Mouse (Mus musculus) liver, embryonic 15.5 days (tissue): ENCODE results near the gene Vmn1r231. TPM values are rescaled to one million over a fixed set of nuclear protein-coding genes. Genes with fewer than 3 reads are reported as not detected.
A peak's percentile ranks its signal among the peaks of the same experiment; 100 is the strongest.

ENCODE experiments used
- ATAC-seq: fragments of 200-750 bp; cut with Nextera tagmentation; 2 replicates; pipeline ENCODE4 v1.8.0; 2017; ENCODE audit warnings: moderate number of reproducible peaks, mild to moderate bottlenecking, moderate library complexity; ENCODE audit not compliant: insufficient read depth
- H3K27ac ChIP-seq: fragments of 300-500 bp; sonication (generic); replicated peaks from 2 replicates; pipeline ENCODE4 v1.5.1; 2015; ENCODE audit warnings: mild to moderate bottlenecking, inconsistent platforms
- H3K27me3 ChIP-seq: fragments of 300-500 bp; sonication (generic); 2 replicates; pipeline ENCODE4 v1.6.1; 2015; ENCODE audit warnings: mild to moderate bottlenecking, inconsistent platforms
- H3K36me3 ChIP-seq: fragments of 300-500 bp; sonication (generic); replicated peaks from 2 replicates; pipeline ENCODE4 v1.6.1; 2015; ENCODE audit warnings: moderate library complexity, mild to moderate bottlenecking, inconsistent platforms
- H3K4me1 ChIP-seq: fragments of 300-500 bp; sonication (generic); replicated peaks from 2 replicates; pipeline ENCODE4 v1.6.1; 2015; ENCODE audit warnings: inconsistent platforms
- H3K4me2 ChIP-seq: fragments of 300-500 bp; sonication (generic); 2 replicates; pipeline ENCODE4 v1.6.1; 2015; ENCODE audit warnings: moderate library complexity, mild to moderate bottlenecking, inconsistent platforms
- H3K4me3 ChIP-seq: fragments of 300-500 bp; sonication (generic); replicated peaks from 2 replicates; pipeline ENCODE4 v1.5.1; 2015; ENCODE audit warnings: mild to moderate bottlenecking, inconsistent platforms
- H3K9ac ChIP-seq: fragments of 300-500 bp; sonication (generic); 2 replicates; pipeline ENCODE4 v1.6.1; 2015; ENCODE audit warnings: moderate library complexity, mild to moderate bottlenecking, inconsistent platforms
- H3K9me3 ChIP-seq: fragments of 300-500 bp; sonication (generic); replicated peaks from 2 replicates; pipeline ENCODE4 v1.6.1; 2016; ENCODE audit warnings: inconsistent platforms
- WGBS: fragments of 180-500 bp; shearing (Covaris S2); methylation state at CpG from one replicate; pipeline ENCODE4 v1.1.7; 2015; ENCODE audit warnings: mixed read lengths; ENCODE audit not compliant: insufficient replicate concordance; 5-methylcytosine and 5-hydroxymethylcytosine counted together
- polyA plus RNA-seq: library from polyadenylated mRNA; unstranded; fragments of >200 nt; fragmentation: Nextera tagmentation; extraction: Ambion mirVana; gene quantifications from 2 replicates; pipeline ENCODE4 v1.2.1, GENCODE M21; 2015

Gene Vmn1r231
- not detected in 2 replicates for polyA plus RNA-seq

GRCm38 (mm10) chr17:20904991-20905390 lies at the start of gene Vmn1r231:
Gene Vmn1r231, minus strand, starts transcription at chr17:20905091.
- no peaks in the 10 kb centered on the region for H3K9me3 ChIP-seq
- H3K4me1 ChIP-seq: no peaks in the 10 kb centered on the region
- no peak within 1 kb of the TSS for H3K4me2 ChIP-seq
- no peak for ATAC-seq
- H3K4me3 ChIP-seq: no peak within 1 kb of the TSS
- no peak within 1 kb of the TSS for H3K9ac ChIP-seq
- 38% methylated on average over 2 of the region's 2 CpGs for WGBS
- no peaks in the 10 kb centered on the region for H3K27me3 ChIP-seq
- H3K27ac ChIP-seq: no peak within 1 kb of the TSS
- no peaks in the 10 kb centered on the region for H3K36me3 ChIP-seq

- H3K9ac ChIP-seq: peak overlapping the region; percentile 79; the same call in 1 of the 2 replicates
- no peaks in the 10 kb centered on the region for H3K9me3 ChIP-seq
- no peak for ATAC-seq
- H3K27me3 ChIP-seq: no peaks in the 10 kb centered on the region
- H3K4me3 ChIP-seq: peak overlapping the region; percentile 91
- peaks cover 4% of the 10 kb centered on the region; the same call in 1 of the 2 replicates for H3K36me3 ChIP-seq
- no peak overlapping the region for H3K27ac ChIP-seq
- peak overlapping the region; percentile 81 for H3K4me2 ChIP-seq
- peaks cover 29% of the 10 kb centered on the region for H3K4me1 ChIP-seq
These were observed 41.7 kb upstream of the Vmn1r231 start for GRCm38 (mm10) chr17:20946636-20947035.

GRCm38 (mm10) chr17:20946026-20946565 lies 41.2 kb upstream of the Vmn1r231 start:
- ATAC-seq: no peak
- H3K4me1 ChIP-seq: peaks cover 29% of the 10 kb centered on the region
- no peaks in the 10 kb centered on the region for H3K36me3 ChIP-seq
- H3K9me3 ChIP-seq: no peaks in the 10 kb centered on the region
- under 1% methylated on average over 13 of the region's 13 CpGs for WGBS
- peak overlapping the region; percentile 81 for H3K4me2 ChIP-seq
- peak overlapping the region; percentile 91 for H3K4me3 ChIP-seq
- no peaks in the 10 kb centered on the region for H3K27me3 ChIP-seq
- H3K27ac ChIP-seq: peak overlapping the region; percentile 94
- H3K9ac ChIP-seq: peak overlapping the region; percentile 79

DNA sequence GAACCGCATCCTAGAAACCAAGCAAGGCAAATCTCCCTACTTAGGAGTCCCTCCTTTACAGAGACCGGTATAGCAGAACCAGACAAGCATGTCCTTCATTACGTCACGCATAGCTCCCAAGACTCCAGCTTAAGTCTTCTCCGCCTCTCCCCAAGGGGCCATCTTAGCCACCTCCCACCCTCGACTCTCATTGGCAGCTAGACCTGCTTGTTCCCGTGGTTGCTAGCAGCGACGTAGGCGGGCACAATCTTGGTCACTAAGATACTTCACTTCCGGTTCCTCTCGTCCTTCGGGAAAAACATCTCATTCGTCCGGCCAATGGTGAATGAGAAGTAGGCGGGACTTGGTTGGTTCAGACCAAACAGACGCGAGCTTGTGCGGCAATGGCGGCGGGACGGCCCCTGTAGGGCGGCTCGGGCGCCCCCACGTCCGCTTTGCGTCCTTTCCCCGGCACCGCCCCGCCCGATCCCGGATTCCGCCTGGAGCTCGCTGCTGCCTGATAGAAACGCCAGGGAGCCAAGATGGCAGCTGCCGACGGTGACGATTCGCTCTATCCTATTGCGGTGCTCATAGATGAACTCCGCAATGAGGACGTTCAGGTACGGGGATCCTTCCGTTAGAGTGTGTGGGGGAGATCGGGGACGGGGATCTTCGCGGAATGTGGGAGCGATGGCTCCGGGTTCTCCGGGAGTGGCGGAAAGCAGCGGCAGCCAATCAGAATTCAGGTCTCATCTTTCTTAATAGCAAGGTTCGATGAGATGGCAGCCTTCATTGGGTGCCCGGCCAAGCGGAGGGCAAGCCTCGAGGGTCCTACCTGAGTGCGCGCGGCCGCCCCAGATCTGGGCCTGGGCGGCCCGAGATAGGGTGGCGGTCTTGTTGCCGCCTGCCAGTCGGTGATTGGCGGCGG lies 40.3 kb upstream of the Vmn1r231 start, which contains the start of gene Ppp2r1a:
Gene Ppp2r1a (plus strand): TSS at position 327 of the 907 bp plus-strand sequence.
- under 1% methylated on average over 69 of the region's 69 CpGs for WGBS
- H3K4me3 ChIP-seq: peak within 1 kb of the TSS; percentile 91
- peak within 1 kb of the TSS; percentile 79 for H3K9ac ChIP-seq
- H3K4me1 ChIP-seq: peaks cover 29% of the 10 kb centered on the region
- H3K36me3 ChIP-seq: no peaks in the 10 kb centered on the region
- H3K27me3 ChIP-seq: no peaks in the 10 kb centered on the region
- peak; percentile 97 for ATAC-seq
- H3K4me2 ChIP-seq: peak within 1 kb of the TSS; percentile 81
- H3K27ac ChIP-seq: peak within 1 kb of the TSS; percentile 94
- H3K9me3 ChIP-seq: no peaks in the 10 kb centered on the region

DNA sequence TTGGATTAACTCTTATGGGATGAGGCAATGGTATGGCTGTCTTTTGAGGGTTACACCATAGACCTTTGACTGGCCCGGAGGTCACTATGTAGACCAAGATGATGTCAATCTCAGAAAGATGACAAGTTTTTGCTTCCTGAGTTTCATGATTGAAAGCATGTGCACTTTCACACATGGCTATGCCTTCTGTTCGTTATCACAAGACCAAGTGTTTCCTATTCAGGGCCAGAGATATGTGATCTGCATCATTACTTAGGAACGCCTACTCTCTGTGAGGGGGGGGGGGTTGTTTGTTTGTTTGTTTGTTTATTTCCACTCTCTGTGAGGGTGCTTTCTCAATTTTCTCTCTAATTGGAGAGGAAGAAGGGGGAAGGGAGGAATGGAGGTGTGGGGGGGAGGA lies 39.3 kb upstream of the Vmn1r231 start:
- peak overlapping the region; percentile 81 for H3K4me2 ChIP-seq
- H3K4me3 ChIP-seq: peak overlapping the region; percentile 91
- no peaks in the 10 kb centered on the region for H3K9me3 ChIP-seq
- 33% methylated on average over 3 of the region's 3 CpGs for WGBS
- peaks cover 29% of the 10 kb centered on the region for H3K4me1 ChIP-seq
- no peaks in the 10 kb centered on the region for H3K36me3 ChIP-seq
- H3K27me3 ChIP-seq: no peaks in the 10 kb centered on the region
- peak overlapping the region; percentile 68 for H3K9ac ChIP-seq
- H3K27ac ChIP-seq: peak overlapping the region; percentile 88
- no peak for ATAC-seq

- 16% methylated on average over 1 of the region's 1 CpGs for WGBS
- no peaks in the 10 kb centered on the region for H3K9me3 ChIP-seq
- H3K4me3 ChIP-seq: no peak within 1 kb of the TSS
- no peak for ATAC-seq
- no peak within 1 kb of the TSS for H3K4me2 ChIP-seq
- H3K27ac ChIP-seq: no peak within 1 kb of the TSS
- no peaks in the 10 kb centered on the region for H3K4me1 ChIP-seq
- no peaks in the 10 kb centered on the region for H3K27me3 ChIP-seq
- no peak within 1 kb of the TSS for H3K9ac ChIP-seq
- no peaks in the 10 kb centered on the region for H3K36me3 ChIP-seq
These were observed 14.7 kb upstream of the Vmn1r231 start, which contains the start of gene Vmn1r232 for GRCm38 (mm10) chr17:20919614-20920013. Gene Vmn1r232, minus strand, starts transcription at chr17:20919714.

GRCm38 (mm10) chr17:20840144-20840543 lies 64.7 kb downstream of the Vmn1r231 start, which contains the start of gene Vmn1r230:
Gene Vmn1r230, plus strand, starts transcription at chr17:20840444.
- H3K4me2 ChIP-seq: no peak within 1 kb of the TSS
- WGBS: 4% methylated on average over 1 of the region's 1 CpGs
- no peak for ATAC-seq

More at GRCm38 (mm10) chr17:20840144-20840543, 64.7 kb downstream of the Vmn1r231 start, which contains the start of gene Vmn1r230:
- Histone ChIP-seq H3K9ac (no peak within 1 kb of the TSS), H3K27me3 (no peaks in the 10 kb centered on the region), H3K4me1 (no peaks in the 10 kb centered on the region), H3K9me3 (no peaks in the 10 kb centered on the region), H3K4me3 (no peak within 1 kb of the TSS), H3K36me3 (no peaks in the 10 kb centered on the region), H3K27ac (no peak within 1 kb of the TSS)

Other genes with a start within 250 kb of the Vmn1r231 start
- gene Vmn1r226, start 222.2 kb downstream of the Vmn1r231 start, polyA plus RNA-seq: not detected in 2 replicates
- not detected in 2 replicates for gene Vmn1r227, start 175.2 kb downstream of the Vmn1r231 start, polyA plus RNA-seq
- gene Vmn1r228, start 118.9 kb downstream of the Vmn1r231 start, polyA plus RNA-seq: not detected in 2 replicates
- not detected in 2 replicates for gene Vmn1r229, start 93.5 kb downstream of the Vmn1r231 start, polyA plus RNA-seq
- gene Vmn1r230, start 64.6 kb downstream of the Vmn1r231 start, polyA plus RNA-seq: not detected in 2 replicates
- not detected in 2 replicates for gene Vmn1r232, start 14.6 kb upstream of the Vmn1r231 start, polyA plus RNA-seq
- 92.5 and 97.3 TPM in 2 replicates for gene Ppp2r1a, start 40.2 kb upstream of the Vmn1r231 start, polyA plus RNA-seq
- gene Vmn1r233, start 91.4 kb upstream of the Vmn1r231 start, polyA plus RNA-seq: not detected in 2 replicates
- gene Zfp160, start 103.8 kb upstream of the Vmn1r231 start, polyA plus RNA-seq: 3.6 and 4.5 TPM in 2 replicates